Mouse (Mus musculus) midbrain, embryonic 16.5 days (tissue): ENCODE measurements around the gene Trim26. TPM values are rescaled to one million over a fixed set of nuclear protein-coding genes. Genes with fewer than 3 reads are reported as not detected.
"Not testable (repeated sequence)": the region's sequence is repeated elsewhere in the genome, so short reads cannot be mapped to it uniquely, and the experiment has no call there.

Source experiments
- ATAC-seq: fragments of 200-750 bp; cut with Nextera tagmentation; 2 replicates; pipeline ENCODE4 v1.8.0; 2017; ENCODE audit warnings: moderate TSS enrichment
- H3K27ac ChIP-seq: fragments of 300-500 bp; sonication (generic); 2 replicates; pipeline ENCODE4 v1.5.1; 2014; ENCODE audit warnings: mild to moderate bottlenecking, low read length, mixed read lengths
- H3K27me3 ChIP-seq: fragments of 300-500 bp; sonication (generic); 2 replicates; pipeline ENCODE4 v1.6.1; 2014; ENCODE audit warnings: low read depth, low read length, mixed read lengths; ENCODE audit not compliant: control insufficient read depth, insufficient read depth
- H3K36me3 ChIP-seq: fragments of 300-500 bp; sonication (generic); 2 replicates; pipeline ENCODE4 v1.6.1; 2014; ENCODE audit warnings: mild to moderate bottlenecking, low read length, moderate library complexity, mixed read lengths; ENCODE audit not compliant: control insufficient read depth, insufficient read depth
- H3K4me1 ChIP-seq: fragments of 300-500 bp; sonication (generic); 2 replicates; pipeline ENCODE4 v1.6.1; 2014; ENCODE audit warnings: mild to moderate bottlenecking, low read length, mixed read lengths; ENCODE audit not compliant: control insufficient read depth, insufficient read depth
- H3K4me2 ChIP-seq: fragments of 300-500 bp; sonication (generic); 2 replicates; pipeline ENCODE4 v1.6.1; 2014; ENCODE audit warnings: mild to moderate bottlenecking, low read length, mixed read lengths
- H3K4me3 ChIP-seq: fragments of 300-500 bp; sonication (generic); 2 replicates; pipeline ENCODE4 v1.5.1; 2014; ENCODE audit warnings: low read depth, mild to moderate bottlenecking, low read length, moderate library complexity, mixed read lengths
- H3K9ac ChIP-seq: fragments of 300-500 bp; sonication (generic); 2 replicates; pipeline ENCODE4 v1.6.1; 2014; ENCODE audit warnings: low read depth, low read length, mixed read lengths
- H3K9me3 ChIP-seq: fragments of 300-500 bp; sonication (generic); replicated peaks from 2 replicates; pipeline ENCODE4 v1.6.1; 2014; ENCODE audit warnings: mild to moderate bottlenecking, low read length, mixed read lengths; ENCODE audit not compliant: control insufficient read depth, poor library complexity, severe bottlenecking
- WGBS: fragments of 180-500 bp; shearing (Covaris S2); extraction: QIAGEN DNeasy Blood & Tissue Kit; methylation state at CpG from one replicate; pipeline ENCODE4 v1.1.7; 2014; 5-methylcytosine and 5-hydroxymethylcytosine counted together
- polyA plus RNA-seq: library from polyadenylated mRNA; unstranded; fragments of >200 nt; fragmentation: Nextera tagmentation; extraction: Ambion mirVana; gene quantifications from 2 replicates; pipeline ENCODE4 v1.2.1, GENCODE M21; 2015

Gene Trim26
- polyA plus RNA-seq, 1 experiment from 2014 or later = 48.0 TPM

GRCm38 (mm10) chr17:36890073-36890903 lies 53.4 kb downstream of the Trim26 start, which contains the start of gene Trim40:
Trim40 (minus strand) TSS chr17:36890123.
- Histone ChIP-seq H3K36me3 (no peaks in the 10 kb centered on the region), H3K4me2 (no peak within 1 kb of the TSS), H3K27me3 (no peaks in the 10 kb centered on the region), H3K4me3 (no peak within 1 kb of the TSS), H3K27ac (no peak within 1 kb of the TSS), H3K9ac (no peak within 1 kb of the TSS), H3K4me1 (no peaks in the 10 kb centered on the region), H3K9me3 (no peaks in the 10 kb centered on the region)
- 92% methylated on average over 5 of the region's 5 CpGs for WGBS
- ATAC-seq = no peak

DNA sequence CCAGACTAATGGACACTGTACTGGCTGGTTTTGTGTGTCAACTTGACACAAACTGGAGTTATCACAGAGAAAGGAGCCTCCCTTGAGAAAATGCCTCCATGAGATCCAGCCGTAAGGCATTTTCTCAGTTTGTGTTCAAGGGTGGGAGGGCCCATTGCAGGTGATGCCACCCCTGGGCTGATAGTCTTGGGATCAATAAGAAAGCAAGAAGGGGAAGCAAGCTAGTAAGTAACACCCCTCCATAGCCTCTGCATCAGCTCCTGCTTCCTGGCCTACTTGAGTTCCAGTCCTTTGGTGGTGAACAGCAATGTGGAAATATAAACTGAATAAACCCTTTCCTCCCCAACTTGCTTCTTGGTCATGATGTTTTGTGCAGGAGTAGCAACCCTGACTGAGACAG lies 54.6 kb downstream of the Trim26 start:
- H3K4me2 ChIP-seq, H3K27ac ChIP-seq, H3K4me3 ChIP-seq, H3K27me3 ChIP-seq, ATAC-seq, H3K4me1 ChIP-seq, H3K9ac ChIP-seq, H3K9me3 ChIP-seq, H3K36me3 ChIP-seq: not testable (repeated sequence)
- 92% methylated on average over 1 of the region's 1 CpGs for WGBS

- no peaks in the 10 kb centered on the region for H3K9me3 ChIP-seq
- H3K4me1 ChIP-seq = no peaks in the 10 kb centered on the region
- peak; percentile 67; the same call in 1 of the 2 replicates for ATAC-seq
- H3K27ac ChIP-seq = no peak overlapping the region
- no peak overlapping the region for H3K4me2 ChIP-seq
- no peak overlapping the region for H3K9ac ChIP-seq
- H3K36me3 ChIP-seq = no peaks in the 10 kb centered on the region
- H3K4me3 ChIP-seq = no peak overlapping the region
- no peaks in the 10 kb centered on the region for H3K27me3 ChIP-seq
- WGBS = 9% methylated on average over 2 of the region's 2 CpGs
Measured at GRCm38 (mm10) chr17:36892362-36892761, 55.4 kb downstream of the Trim26 start.

- no peak for ATAC-seq
- H3K36me3 ChIP-seq = no peaks in the 10 kb centered on the region
- H3K27ac ChIP-seq = no peak overlapping the region
- H3K9ac ChIP-seq = no peak overlapping the region
- no peaks in the 10 kb centered on the region for H3K27me3 ChIP-seq
- no peaks in the 10 kb centered on the region for H3K4me1 ChIP-seq
- H3K9me3 ChIP-seq = no peaks in the 10 kb centered on the region
- no peak overlapping the region for H3K4me3 ChIP-seq
- H3K4me2 ChIP-seq = no peak overlapping the region
- WGBS = 81% methylated on average over 5 of the region's 5 CpGs
Measured at GRCm38 (mm10) chr17:36893387-36893786, 56.5 kb downstream of the Trim26 start.

DNA sequence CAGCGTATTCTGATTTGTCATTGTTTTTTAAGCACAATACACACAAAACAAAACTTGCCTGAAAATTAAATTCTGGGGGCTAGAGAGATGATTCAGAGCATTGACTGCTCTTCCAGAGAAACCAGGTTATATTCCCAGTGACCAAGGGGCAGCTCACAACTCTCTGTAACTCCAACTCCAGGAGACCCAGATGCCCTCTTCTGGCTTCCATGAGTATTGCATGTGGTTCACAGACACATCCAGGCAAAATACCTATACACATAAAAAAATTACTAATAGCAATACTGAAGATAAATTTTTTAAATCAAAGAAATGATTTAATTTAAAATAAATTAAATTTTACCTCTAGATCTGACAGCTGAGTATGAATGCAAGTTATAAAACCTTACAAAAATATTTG lies 59.6 kb downstream of the Trim26 start:
- no peak overlapping the region for H3K27ac ChIP-seq
- H3K27me3 ChIP-seq = no peaks in the 10 kb centered on the region
- no peak overlapping the region for H3K9ac ChIP-seq
- H3K4me2 ChIP-seq = no peak overlapping the region
- H3K4me3 ChIP-seq = no peak overlapping the region
- H3K9me3 ChIP-seq = no peaks in the 10 kb centered on the region
- H3K36me3 ChIP-seq = no peaks in the 10 kb centered on the region
- H3K4me1 ChIP-seq = no peaks in the 10 kb centered on the region
- WGBS = 94% methylated on average over 1 of the region's 1 CpGs
- no peak for ATAC-seq

DNA sequence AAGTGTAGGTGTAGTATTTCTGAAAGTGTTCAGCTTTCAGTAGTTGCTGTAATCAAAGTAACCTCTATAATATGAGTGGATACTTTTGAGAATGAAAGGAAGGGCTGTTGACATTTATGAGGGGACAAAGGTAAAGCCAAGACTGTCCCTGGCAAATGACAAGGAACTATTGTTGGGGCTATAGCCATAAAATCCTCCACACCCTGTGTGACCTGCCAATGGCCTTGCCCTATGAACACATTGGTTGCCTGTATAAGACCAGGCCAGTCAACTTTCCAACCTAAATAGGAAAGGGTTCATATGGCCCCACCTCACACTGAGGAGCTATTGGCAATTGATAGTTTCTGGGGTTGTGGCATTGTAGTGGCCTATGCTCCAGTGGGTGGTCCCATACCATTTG lies 60.1 kb downstream of the Trim26 start:
- no peaks in the 10 kb centered on the region for H3K9me3 ChIP-seq
- H3K36me3 ChIP-seq = no peaks in the 10 kb centered on the region
- H3K4me2 ChIP-seq = no peak overlapping the region

DNA sequence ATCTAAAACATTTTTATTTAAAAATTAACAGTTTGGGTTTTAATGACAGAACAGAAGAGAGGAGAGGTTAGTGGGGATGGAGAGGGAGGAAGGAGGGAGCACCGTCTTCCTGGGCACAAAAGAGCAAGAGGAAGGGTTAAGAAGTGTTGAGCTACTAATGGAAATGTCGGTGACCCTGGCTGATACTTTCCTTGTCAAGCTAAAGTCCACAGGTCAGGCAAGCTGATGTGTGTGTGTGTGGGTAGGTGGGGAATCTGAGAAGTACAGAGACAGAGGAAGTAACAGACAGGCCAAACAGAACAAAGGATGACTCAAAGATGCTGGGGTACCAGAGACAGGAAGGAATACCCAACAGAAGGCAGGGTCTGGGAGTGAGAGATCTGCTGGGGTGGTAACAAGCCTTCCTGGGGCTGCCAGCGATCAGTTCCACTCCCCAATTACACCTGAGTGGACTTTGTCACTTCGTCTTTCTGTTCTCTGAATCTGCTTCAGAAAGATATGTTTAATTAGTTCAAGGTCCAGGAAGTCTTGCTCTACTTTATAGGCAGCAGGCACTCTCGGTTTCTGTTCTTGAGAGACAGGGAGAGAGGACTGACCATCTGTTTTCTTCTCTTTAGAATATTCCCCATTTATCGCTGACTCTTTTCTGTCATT lies 60.7 kb downstream of the Trim26 start, which contains the start of gene Trim31:
Gene Trim31 (plus strand): TSS at position 567 of the 654 bp plus-strand sequence.
- ATAC-seq = no peak
- Histone ChIP-seq H3K4me2 (no peak within 1 kb of the TSS), H3K4me3 (no peak within 1 kb of the TSS), H3K4me1 (no peaks in the 10 kb centered on the region), H3K27me3 (no peaks in the 10 kb centered on the region), H3K36me3 (no peaks in the 10 kb centered on the region), H3K9me3 (no peaks in the 10 kb centered on the region), H3K27ac (no peak within 1 kb of the TSS), H3K9ac (no peak within 1 kb of the TSS)
- 66% methylated on average over 6 of the region's 6 CpGs for WGBS

More for the DNA sequence above, 60.1 kb downstream of the Trim26 start:
- no peak overlapping the region for H3K9ac ChIP-seq
- no peak overlapping the region for H3K27ac ChIP-seq
- H3K27me3 ChIP-seq = no peaks in the 10 kb centered on the region
- H3K4me3 ChIP-seq = no peak overlapping the region
- H3K4me1 ChIP-seq = no peaks in the 10 kb centered on the region
- no peak for ATAC-seq

- H3K4me2 ChIP-seq = no peak overlapping the region
- no peaks in the 10 kb centered on the region for H3K27me3 ChIP-seq
- no peaks in the 10 kb centered on the region for H3K9me3 ChIP-seq
- no peak for ATAC-seq
- WGBS = 87% methylated on average over 4 of the region's 4 CpGs
- no peak overlapping the region for H3K27ac ChIP-seq
- no peak overlapping the region for H3K9ac ChIP-seq
- H3K36me3 ChIP-seq = no peaks in the 10 kb centered on the region
- H3K4me1 ChIP-seq = no peaks in the 10 kb centered on the region
- H3K4me3 ChIP-seq = no peak overlapping the region
Measured at GRCm38 (mm10) chr17:36899376-36899775, 62.4 kb downstream of the Trim26 start.

DNA sequence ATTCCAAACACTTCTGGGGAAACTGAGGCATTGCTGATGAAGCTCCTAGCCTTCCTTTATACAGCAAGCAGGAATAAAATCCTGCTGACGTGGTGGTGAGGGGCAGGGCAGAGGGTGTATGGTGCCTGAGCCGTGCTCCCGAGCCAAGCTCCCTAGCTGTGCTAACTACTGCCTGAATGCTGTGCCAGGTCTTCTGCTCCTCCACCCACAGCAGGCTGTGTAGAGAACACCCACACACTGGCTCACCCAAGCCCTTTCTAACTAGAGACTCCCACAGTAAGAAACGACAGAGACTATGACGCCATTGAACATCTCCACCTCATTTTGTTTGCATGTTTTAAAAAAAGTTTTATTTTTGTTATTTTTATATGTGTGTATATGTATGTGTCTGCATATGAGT lies 63.1 kb downstream of the Trim26 start:
- H3K27me3 ChIP-seq = no peaks in the 10 kb centered on the region
- no peaks in the 10 kb centered on the region for H3K4me1 ChIP-seq
- H3K27ac ChIP-seq = no peak overlapping the region
- H3K9me3 ChIP-seq = no peaks in the 10 kb centered on the region
- no peaks in the 10 kb centered on the region for H3K36me3 ChIP-seq
- 92% methylated on average over 5 of the region's 5 CpGs for WGBS
- no peak overlapping the region for H3K4me2 ChIP-seq
- H3K4me3 ChIP-seq = no peak overlapping the region
- ATAC-seq = no peak
- H3K9ac ChIP-seq = no peak overlapping the region
